Mouse (Mus musculus): ENCODE measurements around the gene Krt26. TPM values are rescaled to one million over a fixed set of nuclear protein-coding genes. Genes with fewer than 3 reads are reported as not detected.
A peak's percentile ranks its signal among the peaks of the same experiment; 100 is the strongest.

Gene Krt26
- total RNA-seq (2021), result under 1 TPM; 0.13 to 0.17 TPM
- long read RNA-seq, experiment 1, partial matches to known transcripts, result 0 of 1 reads
- long read RNA-seq, experiment 1, other reads (novel, unspliced or antisense), result 1 of 1 reads
- long read RNA-seq, experiment 2, result 0 reads

GRCm38 (mm10) chr11:99337866-99338265 lies at the start of gene Krt26:
Krt26 (minus strand) TSS chr11:99337966.
- intact Hi-C loops (cut with DNase I), result no loop called here
- no peak for DNase-seq (ENCODE audit: low spot score in 2 of 2)

GRCm38 (mm10) chr11:99385813-99386721 lies 48.3 kb upstream of the Krt26 start:
- intact Hi-C loops (cut with DNase I), result loop anchor here (10.0 kb wide), 1 partner anchor 779 kb away; no protein-coding TSS in a partner anchor
- peak; percentile 86 to 88 for DNase-seq (ENCODE audit: low spot score in 2 of 2)

DNA sequence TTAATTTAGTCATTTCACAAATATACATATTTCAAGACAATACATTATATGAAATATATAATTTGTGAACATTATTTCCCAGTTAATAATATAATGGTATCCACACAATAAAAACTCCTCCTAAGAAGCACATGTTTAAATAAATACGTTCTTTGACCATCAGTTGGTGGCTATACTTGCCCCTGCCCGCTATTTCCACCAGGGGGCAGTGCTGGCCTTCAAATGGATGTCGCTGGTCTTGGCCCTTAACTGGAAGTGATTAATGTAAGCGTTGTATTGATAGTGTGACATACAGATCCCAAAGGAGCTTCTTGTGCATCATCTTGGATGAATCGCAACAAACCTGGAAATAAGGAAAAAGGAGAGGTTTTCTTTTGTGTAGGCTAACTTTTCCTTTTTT lies 41.8 kb upstream of the Krt26 start:
- intact Hi-C loops (cut with DNase I), result loop anchor here (1.0 kb wide), 1 partner anchor 84 kb away; no protein-coding TSS in a partner anchor
- DNase-seq (ENCODE audit: low spot score in 2 of 2), result peak; percentile 73 to 83

GRCm38 (mm10) chr11:99374803-99375202 lies 37.0 kb upstream of the Krt26 start, which contains the start of gene Krt28:
Krt28 (minus strand) TSS chr11:99374903.
- DNase-seq (ENCODE audit: low spot score in 2 of 2), result no peak
- intact Hi-C loops (cut with DNase I), result no loop called here

GRCm38 (mm10) chr11:99369853-99370451 lies 32.2 kb upstream of the Krt26 start:
- intact Hi-C loops (cut with DNase I), result loop anchor here (5.0 kb wide), 1 partner anchor 58 kb away; no protein-coding TSS in a partner anchor
- DNase-seq (ENCODE audit: low spot score in 2 of 2), result peak; percentile 55 to 89

DNA sequence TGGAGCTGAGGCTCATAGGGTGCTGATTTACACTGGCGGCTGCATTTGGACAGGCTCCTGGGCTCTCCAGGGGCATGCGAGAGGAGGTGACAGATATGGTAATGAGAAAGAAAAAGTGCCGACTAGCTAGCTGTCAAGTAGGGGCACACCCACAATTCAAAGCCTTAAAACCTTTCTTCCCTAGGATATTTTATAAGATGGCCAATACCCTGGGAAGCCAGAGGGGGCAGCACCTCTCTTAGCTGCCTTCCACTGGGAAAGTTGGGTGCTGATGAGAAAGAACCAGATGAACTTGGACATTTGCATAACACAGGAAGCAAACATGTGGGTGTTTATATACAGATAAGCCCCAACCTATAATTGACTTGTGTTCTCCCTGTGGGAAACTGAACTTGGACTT lies 31.5 kb upstream of the Krt26 start:
- DNase-seq (ENCODE audit: low spot score in 2 of 2), result peak in 1 of 2 experiments; percentile 59
- intact Hi-C loops (cut with DNase I), result loop anchor here (5.0 kb wide), 1 partner anchor 57 kb away; no protein-coding TSS in a partner anchor

GRCm38 (mm10) chr11:99366791-99367190 lies 29.0 kb upstream of the Krt26 start:
- intact Hi-C loops (cut with DNase I), result loop anchor here (5.0 kb wide), 1 partner anchor 54 kb away; no protein-coding TSS in a partner anchor
- peak in 1 of 2 experiments; percentile 24 for DNase-seq (ENCODE audit: low spot score in 2 of 2)

DNA sequence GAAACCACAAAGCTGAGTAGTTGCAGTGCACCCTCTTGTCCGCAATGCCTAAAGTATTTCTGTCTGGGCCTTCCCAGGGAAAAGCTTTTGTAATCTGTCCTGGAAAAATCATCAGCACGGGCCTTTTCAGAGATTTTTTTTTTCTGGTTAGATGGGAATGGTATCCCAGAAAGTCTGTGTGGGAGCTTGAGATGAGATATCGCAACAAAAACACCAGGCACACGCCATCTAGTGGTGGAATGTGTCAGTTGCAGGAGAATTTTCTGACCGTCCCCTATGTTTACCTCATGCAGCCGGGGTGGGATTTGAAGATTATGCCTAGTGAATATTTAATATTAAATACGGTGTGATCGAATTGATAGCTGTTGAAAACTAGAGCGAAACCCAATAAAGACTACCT lies 26.6 kb upstream of the Krt26 start:
- intact Hi-C loops (cut with DNase I), result no loop called here
- DNase-seq (ENCODE audit: low spot score in 2 of 2), result peak; percentile 59 to 61

GRCm38 (mm10) chr11:99361423-99361822 lies 23.7 kb upstream of the Krt26 start:
- DNase-seq (ENCODE audit: low spot score in 2 of 2), result no peak
- intact Hi-C loops (cut with DNase I), result no loop called here

DNA sequence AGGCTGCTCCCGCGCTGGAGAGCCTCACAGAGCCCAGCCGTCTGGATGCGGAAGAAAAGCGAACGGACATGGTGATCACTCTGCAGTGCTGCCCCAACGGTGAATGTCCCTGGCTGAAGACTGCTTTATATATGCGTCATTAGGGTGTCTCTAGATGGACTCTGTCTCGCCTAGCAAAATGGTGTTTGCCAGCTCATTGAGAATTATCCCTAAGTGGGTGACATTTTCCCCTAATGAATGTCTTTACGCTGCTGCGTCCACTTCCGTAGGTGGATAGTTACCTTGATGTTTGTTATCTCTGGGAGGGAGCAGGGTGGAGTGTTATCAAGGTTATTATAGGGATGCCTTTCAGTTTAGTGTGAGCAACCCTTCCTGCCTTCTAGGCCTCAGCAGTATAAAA lies 13.2 kb upstream of the Krt26 start, which contains the start of gene Krt27:
Gene Krt27 (minus strand): TSS at position 101 of the 400 bp plus-strand sequence.
- DNase-seq (ENCODE audit: low spot score in 2 of 2), result no peak
- intact Hi-C loops (cut with DNase I), result no loop called here

GRCm38 (mm10) chr11:99339299-99339847 lies 1.6 kb upstream of the Krt26 start:
- intact Hi-C loops (cut with DNase I), result no loop called here
- no peak for DNase-seq (ENCODE audit: low spot score in 2 of 2)

DNA sequence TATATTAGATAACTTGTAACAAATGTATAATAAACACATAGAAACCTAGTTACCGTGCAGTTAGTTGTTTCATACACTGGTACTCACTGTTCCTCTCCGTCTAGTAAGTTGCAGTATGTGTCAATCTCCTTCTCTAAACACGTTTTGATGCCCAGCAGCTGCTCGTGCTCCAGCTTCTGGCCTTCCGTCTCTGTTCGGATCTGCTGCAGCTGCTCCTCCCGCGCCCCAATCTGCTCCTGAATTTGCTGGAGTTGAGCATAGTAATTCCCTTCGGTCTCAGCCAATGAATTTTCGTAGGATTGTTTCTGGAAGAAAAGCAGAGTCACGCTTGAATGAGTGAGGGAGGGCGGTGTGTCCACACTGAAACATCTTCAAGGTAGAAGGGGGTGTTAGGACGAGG lies 4.3 kb downstream of the Krt26 start:
- intact Hi-C loops (cut with DNase I), result no loop called here

DNA sequence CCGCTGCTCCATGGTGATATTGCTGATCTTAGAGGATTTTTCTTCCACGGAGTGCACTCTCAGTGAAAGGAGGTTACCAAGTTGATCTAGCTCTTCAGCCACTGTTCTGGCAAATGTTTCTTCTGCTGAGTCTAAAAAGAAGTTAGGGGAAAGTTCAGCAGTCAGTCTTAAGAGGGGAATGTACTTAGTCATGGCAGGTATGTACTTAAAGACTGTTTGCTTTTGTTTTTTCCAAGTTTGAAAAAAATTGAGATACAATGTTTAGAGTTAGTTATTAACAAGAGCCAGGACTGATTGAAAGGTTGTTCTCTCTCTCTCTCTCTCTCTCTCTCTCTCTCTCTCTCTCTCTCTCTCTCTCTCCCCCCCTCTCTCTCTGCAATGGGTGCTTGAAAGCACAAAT lies 8.1 kb downstream of the Krt26 start:
- no peak for DNase-seq (ENCODE audit: low spot score in 2 of 2)
- intact Hi-C loops (cut with DNase I), result no loop called here

More for the DNA sequence above, 4.3 kb downstream of the Krt26 start:
- peak; percentile 51 to 73 for DNase-seq (ENCODE audit: low spot score in 2 of 2)

DNA sequence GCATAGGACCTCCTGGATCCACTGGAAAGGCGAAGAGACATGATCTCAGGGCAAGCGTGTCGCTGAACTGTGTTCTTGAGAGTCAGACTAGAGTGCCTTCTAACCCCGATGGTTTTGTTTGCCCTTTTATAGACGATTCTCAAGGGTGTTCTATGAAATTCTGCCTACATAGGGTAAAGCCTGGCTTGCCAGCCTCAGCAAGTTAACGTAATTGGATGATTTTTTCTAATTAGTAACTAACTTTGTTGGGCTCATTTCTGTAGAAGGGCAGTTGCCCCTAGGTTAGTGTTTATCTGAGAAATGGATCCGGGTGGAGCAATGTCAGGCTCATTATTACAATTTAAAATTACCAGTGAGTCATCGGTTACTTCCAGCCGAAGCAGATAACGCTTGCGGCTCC lies 14.9 kb downstream of the Krt26 start, which contains the start of gene Krt25:
Gene Krt25 (minus strand): TSS at position 101 of the 400 bp plus-strand sequence.
- no peak for DNase-seq (ENCODE audit: low spot score in 2 of 2)
- intact Hi-C loops (cut with DNase I), result no loop called here

GRCm38 (mm10) chr11:99321094-99321493 lies 16.7 kb downstream of the Krt26 start:
- intact Hi-C loops (cut with DNase I), result no loop called here
- DNase-seq (ENCODE audit: low spot score in 2 of 2), result no peak

DNA sequence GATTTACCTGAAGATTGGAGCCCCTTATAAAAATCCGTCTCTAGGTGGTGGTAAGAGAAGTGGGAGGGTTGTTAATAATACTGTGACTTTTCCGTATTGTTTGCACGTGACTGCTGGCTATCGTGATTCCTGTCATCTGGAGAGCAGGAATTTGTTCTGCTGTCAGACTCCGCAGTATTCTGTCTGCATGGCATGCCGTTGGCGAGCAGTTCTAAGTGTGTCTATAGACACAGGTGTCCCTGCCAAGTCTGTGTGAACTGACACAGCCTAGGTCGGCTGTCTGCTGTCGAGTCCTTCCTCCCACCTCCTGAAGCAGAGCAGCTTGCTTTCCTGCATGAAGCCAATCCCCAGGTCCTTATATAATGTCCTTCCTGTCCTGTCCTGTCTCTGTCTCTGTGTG lies 18.6 kb downstream of the Krt26 start:
- intact Hi-C loops (cut with DNase I), result no loop called here
- DNase-seq (ENCODE audit: low spot score in 2 of 2), result no peak

DNA sequence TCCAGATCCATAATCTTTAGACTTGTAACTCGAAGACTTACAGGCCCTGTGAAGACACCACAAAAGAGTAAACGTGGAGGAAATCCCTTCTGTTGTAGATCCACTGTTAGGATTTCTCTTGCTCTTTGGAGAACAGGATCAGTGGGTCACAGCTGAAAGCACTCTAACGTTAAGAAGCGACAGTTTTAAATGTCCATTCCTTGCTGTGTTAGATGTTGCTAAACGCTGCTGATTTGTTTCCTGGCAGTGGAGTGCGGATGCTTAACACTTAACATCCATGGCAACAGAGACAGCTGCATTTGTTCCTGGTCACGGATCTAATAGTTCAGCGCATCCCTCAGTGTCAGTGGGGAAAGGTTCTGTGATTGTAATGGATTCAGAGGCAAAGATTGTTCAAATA lies 21.2 kb downstream of the Krt26 start:
- DNase-seq (ENCODE audit: low spot score in 2 of 2), result no peak
- intact Hi-C loops (cut with DNase I), result no loop called here

- intact Hi-C loops (cut with DNase I), result loop anchor here (5.0 kb wide), 1 partner anchor 53 kb away; no protein-coding TSS in a partner anchor
- DNase-seq (ENCODE audit: low spot score in 2 of 2), result no peak
Observed at GRCm38 (mm10) chr11:99314594-99314993, 23.2 kb downstream of the Krt26 start.

- intact Hi-C loops (cut with DNase I), result loop anchor here (5.0 kb wide), 1 partner anchor 56 kb away; no protein-coding TSS in a partner anchor
Observed at GRCm38 (mm10) chr11:99310882-99311281, 26.9 kb downstream of the Krt26 start.

More at GRCm38 (mm10) chr11:99310882-99311281, 26.9 kb downstream of the Krt26 start:
- peak in 1 of 2 experiments; percentile 18 for DNase-seq (ENCODE audit: low spot score in 2 of 2)
